Mouse (Mus musculus): ENCODE results near the gene Erc2. TPM values are rescaled to one million over a fixed set of nuclear protein-coding genes. Genes with fewer than 3 reads are reported as not detected.

Erc2 gene
- polyA plus RNA-seq, 2 experiments, result 4.9 to 6.5 TPM

- Histone ChIP-seq H3K27ac (replicated peaks; ENCODE audit: low read depth, low read length) (no peak overlapping the region), H3K4me3 (replicated peaks; ENCODE audit: low read length) (no peak overlapping the region), H3K27me3 (ENCODE audit: control insufficient read depth, insufficient read depth, low read length) (no peaks in the 10 kb centered on the region), H3K4me2 (replicated peaks; ENCODE audit: low read depth, low read length, severe bottlenecking) (no peak overlapping the region), H3K36me3 (ENCODE audit: control insufficient read depth, insufficient read depth, low read length) (no peaks in the 10 kb centered on the region), H3K9ac (ENCODE audit: low read depth, low read length, severe bottlenecking) (no peak overlapping the region), H3K4me1 (ENCODE audit: control insufficient read depth, insufficient read depth, low read length) (peaks cover 7% of the 10 kb centered on the region; the same call in 1 of the 2 replicates), H3K9me3 (ENCODE audit: control insufficient read depth, low read length) (no peaks in the 10 kb centered on the region)
- no peak for ATAC-seq (ENCODE audit: low FRiP score, low read depth)
- WGBS, result 57% methylated on average over 4 of the region's 4 CpGs
- DNase-seq (ENCODE audit: low spot score), result no peak
- TF ChIP-seq POLR2A (IDR thresholded peaks at IDR 0.05; ENCODE audit: borderline replicate concordance, extremely low read depth, insufficient read depth, insufficient read length), result no peak
These were observed 471.0 kb downstream of the Erc2 start for GRCm38 (mm10) chr14:28093214-28093613.

DNA sequence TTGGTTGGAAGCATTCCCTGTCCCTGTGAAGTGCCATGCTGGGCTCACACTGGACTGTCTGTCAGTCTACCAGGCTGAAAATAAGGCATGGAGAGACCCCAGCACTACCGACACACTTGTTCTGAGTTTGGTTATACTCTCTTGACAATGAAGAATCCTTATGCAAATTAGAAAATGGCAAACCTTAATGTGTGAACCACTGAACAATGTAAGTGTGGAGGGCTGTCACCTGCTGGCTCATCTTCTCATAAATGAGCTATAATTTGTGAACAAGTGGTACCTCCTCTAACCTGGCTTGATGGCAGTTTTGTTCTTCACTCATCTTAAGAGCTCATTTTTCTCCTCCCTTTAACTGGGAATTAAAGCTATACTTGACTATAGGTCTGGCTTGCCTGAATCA lies 471.7 kb downstream of the Erc2 start:
- TF ChIP-seq POLR2A (IDR thresholded peaks at IDR 0.05; ENCODE audit: borderline replicate concordance, extremely low read depth, insufficient read depth, insufficient read length), result no peak
- Histone ChIP-seq H3K4me3 (replicated peaks; ENCODE audit: low read length) (no peak overlapping the region), H3K27ac (replicated peaks; ENCODE audit: low read depth, low read length) (no peak overlapping the region), H3K4me1 (ENCODE audit: control insufficient read depth, insufficient read depth, low read length) (peaks cover 12% of the 10 kb centered on the region), H3K9ac (ENCODE audit: low read depth, low read length, severe bottlenecking) (no peak overlapping the region), H3K36me3 (ENCODE audit: control insufficient read depth, insufficient read depth, low read length) (no peaks in the 10 kb centered on the region), H3K9me3 (ENCODE audit: control insufficient read depth, low read length) (no peaks in the 10 kb centered on the region), H3K4me2 (replicated peaks; ENCODE audit: low read depth, low read length, severe bottlenecking) (no peak overlapping the region), H3K27me3 (ENCODE audit: control insufficient read depth, insufficient read depth, low read length) (no peaks in the 10 kb centered on the region)
- DNase-seq (ENCODE audit: low spot score) (no peak), ATAC-seq (ENCODE audit: low FRiP score, low read depth) (no peak)
- 95% methylated on average over 1 of the region's 1 CpGs for WGBS

GRCm38 (mm10) chr14:28099084-28099483 lies 476.9 kb downstream of the Erc2 start:
- no peaks in the 10 kb centered on the region for H3K36me3 ChIP-seq (ENCODE audit: control insufficient read depth, insufficient read depth, low read length)
- no peak overlapping the region for H3K4me3 ChIP-seq (replicated peaks; ENCODE audit: low read length)
- no peaks in the 10 kb centered on the region for H3K27me3 ChIP-seq (ENCODE audit: control insufficient read depth, insufficient read depth, low read length)
- H3K4me1 ChIP-seq (ENCODE audit: control insufficient read depth, insufficient read depth, low read length), result peaks cover 21% of the 10 kb centered on the region
- H3K9me3 ChIP-seq (ENCODE audit: control insufficient read depth, low read length), result no peaks in the 10 kb centered on the region
- ATAC-seq (ENCODE audit: low FRiP score, low read depth), result no peak
- no peak overlapping the region for H3K4me2 ChIP-seq (replicated peaks; ENCODE audit: low read depth, low read length, severe bottlenecking)
- H3K9ac ChIP-seq (ENCODE audit: low read depth, low read length, severe bottlenecking), result no peak overlapping the region
- 69% methylated on average over 5 of the region's 5 CpGs for WGBS
- no peak for TF ChIP-seq POLR2A (IDR thresholded peaks at IDR 0.05; ENCODE audit: borderline replicate concordance, extremely low read depth, insufficient read depth, insufficient read length)
- H3K27ac ChIP-seq (replicated peaks; ENCODE audit: low read depth, low read length), result no peak overlapping the region
- DNase-seq (ENCODE audit: low spot score), result no peak

DNA sequence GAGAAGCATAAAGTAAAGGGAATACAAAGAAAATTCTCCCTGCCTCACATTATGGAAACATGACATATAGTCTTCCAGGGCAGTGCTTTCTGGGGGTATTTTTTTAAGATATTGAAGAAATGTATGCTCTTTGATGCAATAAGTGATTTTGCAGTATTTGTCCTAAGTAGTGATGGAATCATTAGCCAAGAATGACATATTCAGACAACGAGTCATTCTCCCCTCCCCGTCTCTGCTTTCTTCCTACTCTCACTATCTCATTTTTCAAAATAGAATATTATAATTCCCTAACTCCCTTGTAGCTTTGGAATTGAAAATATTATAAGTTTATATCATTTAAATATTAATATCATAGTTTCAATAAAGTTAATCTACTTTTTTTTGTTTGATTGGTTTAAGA lies 490.9 kb downstream of the Erc2 start:
- H3K9ac ChIP-seq (ENCODE audit: low read depth, low read length, severe bottlenecking), result no peak overlapping the region
- no peaks in the 10 kb centered on the region for H3K9me3 ChIP-seq (ENCODE audit: control insufficient read depth, low read length)
- H3K36me3 ChIP-seq (ENCODE audit: control insufficient read depth, insufficient read depth, low read length), result no peaks in the 10 kb centered on the region
- H3K4me1 ChIP-seq (ENCODE audit: control insufficient read depth, insufficient read depth, low read length), result no peaks in the 10 kb centered on the region
- H3K4me2 ChIP-seq (replicated peaks; ENCODE audit: low read depth, low read length, severe bottlenecking), result no peak overlapping the region
- WGBS, result 91% methylated on average over 2 of the region's 2 CpGs
- ATAC-seq (ENCODE audit: low FRiP score, low read depth), result no peak
- H3K27ac ChIP-seq (replicated peaks; ENCODE audit: low read depth, low read length), result no peak overlapping the region
- H3K27me3 ChIP-seq (ENCODE audit: control insufficient read depth, insufficient read depth, low read length), result no peaks in the 10 kb centered on the region
- no peak overlapping the region for H3K4me3 ChIP-seq (replicated peaks; ENCODE audit: low read length)
- TF ChIP-seq POLR2A (IDR thresholded peaks at IDR 0.05; ENCODE audit: borderline replicate concordance, extremely low read depth, insufficient read depth, insufficient read length), result no peak
- no peak for DNase-seq (ENCODE audit: low spot score)

- no peaks in the 10 kb centered on the region for H3K9me3 ChIP-seq (ENCODE audit: control insufficient read depth, low read length)
- H3K4me2 ChIP-seq (replicated peaks; ENCODE audit: low read depth, low read length, severe bottlenecking), result no peak overlapping the region
- no peak overlapping the region for H3K4me3 ChIP-seq (replicated peaks; ENCODE audit: low read length)
- DNase-seq (ENCODE audit: low spot score) (no peak), ATAC-seq (ENCODE audit: low FRiP score, low read depth) (no peak)
- H3K27me3 ChIP-seq (ENCODE audit: control insufficient read depth, insufficient read depth, low read length), result no peaks in the 10 kb centered on the region
- no peaks in the 10 kb centered on the region for H3K36me3 ChIP-seq (ENCODE audit: control insufficient read depth, insufficient read depth, low read length)
- no peak overlapping the region for H3K9ac ChIP-seq (ENCODE audit: low read depth, low read length, severe bottlenecking)
- no peak overlapping the region for H3K27ac ChIP-seq (replicated peaks; ENCODE audit: low read depth, low read length)
- H3K4me1 ChIP-seq (ENCODE audit: control insufficient read depth, insufficient read depth, low read length), result no peaks in the 10 kb centered on the region
- no peak for TF ChIP-seq POLR2A (IDR thresholded peaks at IDR 0.05; ENCODE audit: borderline replicate concordance, extremely low read depth, insufficient read depth, insufficient read length)
- 37% methylated on average over 5 of the region's 5 CpGs for WGBS
These were observed 498.6 kb downstream of the Erc2 start for GRCm38 (mm10) chr14:28120851-28121250.

DNA sequence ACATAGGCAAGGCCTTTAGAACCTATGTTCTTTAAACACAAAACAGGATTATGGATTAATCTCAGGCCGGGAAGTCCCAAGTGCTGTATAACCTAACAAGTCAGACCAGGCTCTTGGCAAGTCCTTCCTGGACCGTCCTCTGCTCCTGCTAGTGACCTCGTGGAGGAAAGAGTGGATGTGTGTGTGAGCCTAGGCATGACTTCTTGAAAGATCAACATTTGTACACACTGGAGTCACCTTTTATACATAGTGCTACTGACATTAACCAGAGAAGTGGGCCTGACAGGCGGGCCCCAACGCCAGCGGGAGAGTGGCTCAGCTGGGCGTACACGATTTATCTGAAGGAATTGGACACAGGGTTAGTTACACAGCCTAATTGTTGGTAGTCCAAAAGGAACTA lies 504.6 kb downstream of the Erc2 start:
- no peak for TF ChIP-seq POLR2A (IDR thresholded peaks at IDR 0.05; ENCODE audit: borderline replicate concordance, extremely low read depth, insufficient read depth, insufficient read length)
- 35% methylated on average over 8 of the region's 8 CpGs for WGBS
- DNase-seq (ENCODE audit: low spot score), result no peak

More for the DNA sequence above, 504.6 kb downstream of the Erc2 start:
- no peak for ATAC-seq (ENCODE audit: low FRiP score, low read depth)
- Histone ChIP-seq H3K27me3 (ENCODE audit: control insufficient read depth, insufficient read depth, low read length) (no peaks in the 10 kb centered on the region), H3K27ac (replicated peaks; ENCODE audit: low read depth, low read length) (no peak overlapping the region), H3K4me2 (replicated peaks; ENCODE audit: low read depth, low read length, severe bottlenecking) (no peak overlapping the region), H3K4me1 (ENCODE audit: control insufficient read depth, insufficient read depth, low read length) (peaks cover 8% of the 10 kb centered on the region; the same call in 1 of the 2 replicates), H3K36me3 (ENCODE audit: control insufficient read depth, insufficient read depth, low read length) (no peaks in the 10 kb centered on the region), H3K9ac (ENCODE audit: low read depth, low read length, severe bottlenecking) (no peak overlapping the region), H3K9me3 (ENCODE audit: control insufficient read depth, low read length) (no peaks in the 10 kb centered on the region), H3K4me3 (replicated peaks; ENCODE audit: low read length) (no peak overlapping the region)

All from limb, embryonic 14.5 days (tissue).